Mouse (Mus musculus) cerebellum, postnatal 4 days (tissue): ENCODE measurements around the gene Spi1.

ENCODE experiments used
- DNase-seq, 2 experiments: peaks; one replicate each; pipeline ENCODE4 v3.0.0; 2022; ENCODE audit warnings: low spot score in 2 of 2, mixed read lengths in 1 of 2

Spi1 gene

DNA sequence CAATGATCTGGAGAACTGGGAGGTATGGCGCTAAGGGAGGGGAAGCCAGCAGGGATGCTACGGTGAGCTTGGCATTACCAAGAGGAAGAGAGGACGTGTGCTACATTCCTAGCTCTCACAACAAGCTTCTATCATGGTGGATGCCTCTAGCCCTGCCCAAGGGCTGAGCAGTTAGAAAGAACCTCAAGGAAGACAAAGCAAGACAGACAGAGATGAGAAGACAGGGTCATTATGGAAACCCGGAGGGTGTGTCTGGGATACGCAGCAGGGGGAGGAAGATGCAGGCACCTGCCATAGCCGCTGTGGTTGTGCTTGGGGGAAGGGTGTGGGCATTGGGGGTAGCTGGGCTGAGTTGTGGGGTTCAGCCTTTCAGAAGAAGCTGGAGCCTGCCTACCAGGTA is 41.3 kb downstream of the Spi1 start:
- DNase-seq: no peak

DNA sequence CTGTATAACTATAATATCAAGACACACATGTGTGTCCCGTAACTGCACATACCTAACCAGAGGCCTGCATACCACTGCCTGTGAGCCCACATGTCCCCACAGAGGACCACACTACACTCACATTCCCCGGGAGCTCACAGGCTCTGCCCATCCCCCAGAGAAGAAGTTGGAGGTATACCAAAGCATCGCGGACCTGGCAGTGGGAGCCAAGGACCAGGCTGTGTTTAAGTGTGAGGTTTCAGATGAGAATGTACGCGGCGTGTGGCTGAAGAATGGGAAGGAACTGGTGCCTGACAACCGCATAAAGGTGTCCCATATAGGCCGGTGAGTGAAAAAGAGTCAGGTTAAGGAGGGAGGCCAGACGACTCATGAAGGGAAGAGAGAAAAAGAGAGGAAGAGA is 42.9 kb downstream of the Spi1 start:
- no peak for DNase-seq

DNA sequence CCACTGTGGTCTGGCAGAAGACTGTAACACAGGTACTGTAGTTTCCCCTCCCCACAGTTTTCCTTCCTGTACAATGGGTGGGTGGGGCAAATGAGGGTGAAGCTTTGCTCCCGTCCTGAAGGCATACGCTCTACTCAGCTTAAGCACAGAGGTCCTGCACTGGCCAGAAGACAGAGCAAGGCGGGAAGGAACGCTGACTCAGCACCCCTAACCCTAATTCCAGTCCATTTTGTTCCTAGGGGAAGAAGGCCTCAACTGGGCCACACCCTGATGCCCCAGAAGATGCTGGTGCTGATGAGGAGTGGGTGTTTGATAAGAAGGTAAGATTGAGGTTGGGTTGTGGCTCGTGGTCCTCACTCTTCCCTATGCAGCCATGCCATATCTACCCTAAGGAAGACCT is 46.6 kb downstream of the Spi1 start:
- DNase-seq: no peak

DNA sequence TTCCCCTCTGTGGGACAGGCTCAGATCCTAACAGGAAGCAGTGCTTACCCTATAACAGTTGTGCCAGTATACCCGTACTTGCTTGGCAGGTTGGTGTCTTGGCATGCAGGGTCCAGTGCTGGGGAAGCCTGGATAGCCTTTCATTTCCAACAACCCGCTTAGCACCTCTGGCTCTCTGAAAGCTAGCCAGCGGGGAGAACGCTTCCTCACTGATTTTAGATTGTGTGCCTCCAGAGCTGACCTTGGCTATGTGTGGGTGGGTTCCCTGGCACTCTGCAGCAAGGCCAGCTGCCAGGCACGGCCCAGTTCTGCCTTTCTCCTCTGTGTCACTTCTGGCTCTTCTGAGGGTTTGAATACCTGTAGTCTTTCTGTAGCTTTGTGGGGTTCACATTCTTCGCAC is 47.9 kb downstream of the Spi1 start:
- no peak for DNase-seq

DNA sequence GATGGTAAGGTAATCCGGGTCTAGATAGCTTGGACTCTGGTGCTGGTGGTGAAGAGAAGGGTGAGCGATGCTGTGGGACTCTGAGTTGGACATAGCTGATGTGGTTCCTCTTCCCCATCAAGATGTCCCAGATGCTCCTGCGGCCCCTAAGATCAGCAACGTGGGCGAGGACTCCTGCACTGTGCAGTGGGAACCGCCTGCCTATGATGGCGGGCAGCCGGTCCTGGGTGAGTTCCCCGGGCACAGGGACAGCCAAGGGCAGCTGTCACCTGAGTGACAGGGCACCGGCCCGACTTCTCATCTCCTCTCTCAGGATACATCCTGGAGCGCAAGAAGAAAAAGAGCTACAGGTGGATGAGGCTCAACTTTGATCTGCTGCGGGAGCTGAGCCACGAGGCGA is 49.1 kb downstream of the Spi1 start:
- DNase-seq: no peak

DNA sequence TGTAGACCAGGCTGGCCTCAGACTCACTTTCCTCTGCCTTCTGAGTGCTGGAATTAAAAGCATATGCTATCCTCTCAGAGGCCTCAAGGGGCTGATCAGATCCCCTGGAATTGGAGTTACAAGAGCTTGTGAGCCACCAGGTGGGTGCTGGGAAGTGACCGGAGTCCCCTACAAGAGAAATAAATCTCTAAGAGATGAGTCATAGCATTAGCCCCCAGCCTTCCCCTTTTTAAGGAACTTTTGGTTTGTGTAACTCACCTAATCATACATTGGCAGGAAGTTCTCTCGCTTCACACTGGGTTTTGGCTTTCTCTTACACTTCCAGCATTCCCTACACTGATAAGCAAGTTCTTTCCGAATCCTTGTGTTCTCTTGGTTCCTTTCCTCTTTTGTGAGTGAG is 49.8 kb downstream of the Spi1 start:
- DNase-seq: no peak

DNA sequence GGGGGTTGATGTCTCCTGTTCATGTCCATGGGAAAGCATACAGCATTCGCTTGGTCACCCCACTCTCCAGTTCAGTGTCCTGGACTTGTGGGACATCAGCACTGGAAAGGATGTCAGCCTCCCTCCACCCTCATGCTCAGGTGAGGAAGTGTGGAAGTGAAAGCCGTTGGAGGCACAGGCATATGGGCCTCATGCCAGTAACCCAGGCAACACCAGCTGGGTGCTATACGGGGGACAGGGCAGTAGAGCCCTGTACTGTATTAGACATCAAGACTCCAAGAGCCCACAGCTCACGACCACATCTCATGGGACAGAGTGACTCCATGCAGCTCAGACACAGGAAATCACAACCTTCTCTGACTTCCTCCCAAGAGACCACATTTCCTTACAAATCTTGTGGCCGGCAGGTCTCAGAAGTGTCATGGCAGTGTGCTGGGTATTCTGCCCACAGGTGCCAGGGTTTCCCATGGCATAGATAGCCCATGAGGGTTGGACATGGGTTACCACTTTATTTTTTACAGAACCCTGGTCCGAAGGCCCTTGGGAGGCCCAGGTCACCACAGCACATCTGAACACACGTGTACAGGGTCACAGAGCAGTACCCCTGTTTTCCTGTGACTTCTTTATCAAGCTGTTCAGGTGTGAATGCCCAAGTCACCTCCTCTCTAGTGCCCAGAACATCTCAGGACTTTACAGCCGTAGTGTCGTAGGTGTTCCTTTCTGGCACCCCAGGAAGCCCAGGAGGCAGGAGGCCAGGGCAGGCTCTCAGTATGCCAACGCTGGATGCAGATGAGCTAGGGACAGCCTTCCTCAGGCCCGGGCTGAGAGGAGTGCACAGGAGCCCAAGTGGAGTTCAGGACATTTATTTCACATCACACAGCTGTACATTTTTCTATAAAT is 54.6 kb downstream of the Spi1 start:
- no peak for DNase-seq

DNA sequence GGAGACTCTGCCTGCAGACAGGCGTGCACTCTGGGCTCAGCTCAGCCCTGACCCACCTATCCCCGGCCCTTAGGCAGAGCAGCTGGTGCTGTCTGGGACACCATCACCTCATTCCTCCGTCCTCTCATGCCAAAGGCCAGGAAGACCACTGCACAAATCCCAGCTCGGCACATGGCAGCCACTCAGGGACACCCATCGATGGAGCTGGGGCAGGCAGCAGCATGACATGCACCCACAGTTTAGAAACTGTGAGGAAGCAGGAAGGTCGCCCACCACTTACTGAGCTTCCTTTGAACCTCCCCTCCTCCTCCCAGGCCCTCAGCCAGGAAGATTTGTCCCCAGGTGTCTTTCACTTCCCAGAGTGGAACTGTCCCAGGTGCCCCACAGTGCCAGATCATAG is 55.3 kb downstream of the Spi1 start:
- DNase-seq: no peak

DNA sequence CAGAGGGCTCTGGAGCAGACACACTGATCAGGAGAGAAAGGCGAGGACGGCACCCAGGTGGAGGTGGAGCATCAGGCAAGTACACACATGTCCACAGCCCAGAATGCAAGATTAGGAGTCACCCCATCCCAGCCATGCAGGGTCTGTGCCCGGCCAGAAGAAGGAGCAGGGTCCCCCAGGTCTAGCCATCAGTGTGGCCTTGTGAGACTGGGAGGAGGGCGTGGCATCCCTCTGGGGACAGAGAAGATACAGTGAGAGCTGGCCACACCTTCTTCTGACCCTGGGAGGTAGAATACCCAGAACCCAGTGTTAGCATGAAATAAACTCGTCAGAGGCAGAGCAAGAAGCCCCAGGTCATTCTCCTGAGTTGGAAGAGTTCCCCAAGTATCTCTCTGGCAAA is 57.1 kb downstream of the Spi1 start:
- DNase-seq: no peak

DNA sequence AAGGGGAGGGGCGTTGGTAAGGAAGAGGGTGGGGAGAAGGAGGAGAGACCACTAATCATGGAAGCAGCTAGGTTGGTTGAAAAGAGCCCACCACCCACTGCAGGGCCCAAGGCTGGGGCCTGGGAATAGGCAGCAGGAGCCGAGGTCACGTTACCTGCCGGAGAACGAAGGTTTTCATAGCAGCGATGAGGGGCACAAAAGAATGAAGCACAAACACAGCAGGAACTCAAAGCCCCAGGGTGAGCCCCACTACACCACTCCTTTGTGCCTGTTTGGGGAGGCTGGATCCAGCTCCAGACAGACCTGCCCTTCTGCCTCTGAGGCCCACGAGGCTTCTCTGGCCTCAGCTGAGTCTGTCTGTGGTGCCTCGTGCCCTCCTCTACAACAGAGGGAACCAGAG is 57.6 kb downstream of the Spi1 start:
- DNase-seq: no peak

DNA sequence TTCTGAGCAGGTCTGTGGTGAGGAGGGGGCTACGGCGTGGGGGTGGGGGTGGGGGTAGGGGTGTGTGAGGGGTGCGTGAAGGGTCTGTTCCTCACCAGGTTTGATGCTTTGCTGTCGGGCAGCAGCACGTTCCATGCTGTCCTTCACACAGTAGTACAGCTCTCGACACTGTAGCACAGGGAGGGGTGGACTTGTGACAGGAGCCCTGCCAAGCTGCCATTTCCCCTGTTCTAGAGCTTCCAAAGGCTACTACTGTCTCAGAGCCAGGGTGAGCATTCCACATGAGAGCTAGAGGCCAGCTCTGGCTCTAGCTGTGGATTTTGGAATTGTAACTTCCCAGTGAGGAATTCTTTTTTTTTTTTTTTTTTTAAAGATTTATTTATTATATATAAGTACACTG is 60.7 kb downstream of the Spi1 start:
- no peak for DNase-seq

DNA sequence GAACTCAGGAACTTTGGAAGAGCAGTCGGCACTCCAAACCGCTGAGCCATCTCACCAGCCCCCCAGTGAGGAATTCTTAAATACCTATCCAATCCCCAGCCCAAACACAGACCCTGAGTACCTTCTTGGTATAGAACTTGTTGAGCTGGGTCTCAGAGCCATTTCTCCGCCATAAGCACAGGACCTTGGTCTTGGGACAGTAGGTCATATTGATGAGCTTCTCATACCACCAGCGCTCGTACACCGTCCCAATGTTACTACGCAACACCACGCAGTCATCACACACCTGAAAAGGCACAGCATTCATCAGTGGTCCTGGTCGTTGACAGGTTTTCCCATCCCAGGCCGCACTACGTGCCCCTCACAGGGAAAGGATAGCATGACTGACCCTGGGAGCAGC is 61.2 kb downstream of the Spi1 start:
- DNase-seq: no peak

DNA sequence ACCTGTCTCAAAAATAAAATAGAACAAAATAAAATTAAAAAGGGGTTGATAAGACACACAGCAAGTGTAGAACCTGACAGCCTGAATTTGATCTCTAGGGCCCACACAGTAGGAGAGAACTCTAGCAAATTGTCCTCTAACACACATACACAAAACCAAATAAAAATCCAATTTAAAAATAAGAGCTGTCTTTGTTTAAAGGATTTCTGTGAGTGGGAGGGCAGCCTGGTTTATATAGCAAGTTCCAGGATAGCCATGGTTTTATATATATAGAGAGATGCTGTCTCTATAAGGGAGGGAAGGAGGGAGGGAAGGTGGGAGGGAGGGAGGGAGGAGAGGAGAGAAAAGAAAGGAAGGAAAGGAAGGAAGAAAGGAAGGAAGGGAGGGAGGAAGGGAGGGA is 65.9 kb downstream of the Spi1 start:
- DNase-seq: no peak

DNA sequence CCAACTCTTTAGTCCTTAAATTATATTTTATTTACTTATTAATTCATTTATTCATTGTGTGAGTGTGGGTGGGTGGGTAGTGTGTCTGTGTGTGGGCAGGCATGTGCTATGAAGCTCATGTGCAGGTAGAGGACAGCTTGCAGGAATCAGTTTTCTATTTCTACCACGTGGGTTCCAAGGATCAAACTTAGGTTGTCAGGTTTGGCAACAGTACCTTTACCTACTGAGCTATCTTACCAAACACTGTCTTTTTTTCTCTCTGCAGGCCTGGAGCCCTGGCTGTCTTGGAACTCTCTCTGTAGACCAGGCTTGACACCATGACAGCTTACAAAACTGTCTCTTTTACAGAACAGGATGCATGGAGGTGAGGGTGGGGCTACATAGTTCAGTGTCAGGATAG is 69.1 kb downstream of the Spi1 start:
- no peak for DNase-seq

DNA sequence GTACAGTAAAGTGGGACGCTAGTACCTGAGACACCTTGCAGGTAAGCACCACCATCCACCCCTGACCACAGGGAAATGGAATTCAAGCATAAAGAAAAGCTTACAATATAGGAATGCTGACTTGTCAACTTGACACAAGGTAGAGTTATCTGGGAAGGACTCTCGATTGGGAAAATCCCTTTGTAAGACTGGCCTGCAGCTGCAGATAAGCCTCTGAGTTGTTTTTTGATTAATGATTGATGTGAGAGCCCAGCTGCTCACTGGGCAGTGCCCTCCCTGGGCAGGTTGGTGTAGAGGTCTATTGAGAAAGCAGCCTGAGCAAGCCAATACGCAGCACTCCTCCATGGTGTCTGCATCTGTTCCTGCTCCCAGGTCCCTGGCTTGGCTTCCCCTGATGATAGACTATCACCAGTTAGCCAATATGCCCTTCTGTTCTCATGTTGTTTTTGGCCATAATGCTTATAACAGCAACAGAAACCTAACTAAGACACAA is 70.7 kb downstream of the Spi1 start:
- no peak for DNase-seq

DNA sequence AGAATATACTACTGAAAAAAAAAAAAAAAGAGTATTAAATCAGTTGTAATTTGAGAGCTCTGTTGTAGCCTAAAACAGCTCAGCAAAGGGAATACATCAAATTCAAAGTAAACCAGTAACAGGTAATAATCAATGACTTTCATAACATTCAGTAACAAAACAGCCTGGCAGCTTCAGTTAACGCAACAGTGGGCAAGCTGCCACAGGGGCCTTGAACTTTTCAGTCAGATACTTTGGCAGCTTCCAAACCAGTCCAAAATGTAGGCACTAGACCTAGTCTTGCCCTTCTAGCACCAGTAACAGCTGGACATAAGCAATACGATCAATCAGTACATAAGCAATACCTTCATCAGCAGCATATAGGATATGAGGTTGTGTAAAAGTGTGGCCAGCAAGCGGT is 71.9 kb downstream of the Spi1 start:
- no peak for DNase-seq

DNA sequence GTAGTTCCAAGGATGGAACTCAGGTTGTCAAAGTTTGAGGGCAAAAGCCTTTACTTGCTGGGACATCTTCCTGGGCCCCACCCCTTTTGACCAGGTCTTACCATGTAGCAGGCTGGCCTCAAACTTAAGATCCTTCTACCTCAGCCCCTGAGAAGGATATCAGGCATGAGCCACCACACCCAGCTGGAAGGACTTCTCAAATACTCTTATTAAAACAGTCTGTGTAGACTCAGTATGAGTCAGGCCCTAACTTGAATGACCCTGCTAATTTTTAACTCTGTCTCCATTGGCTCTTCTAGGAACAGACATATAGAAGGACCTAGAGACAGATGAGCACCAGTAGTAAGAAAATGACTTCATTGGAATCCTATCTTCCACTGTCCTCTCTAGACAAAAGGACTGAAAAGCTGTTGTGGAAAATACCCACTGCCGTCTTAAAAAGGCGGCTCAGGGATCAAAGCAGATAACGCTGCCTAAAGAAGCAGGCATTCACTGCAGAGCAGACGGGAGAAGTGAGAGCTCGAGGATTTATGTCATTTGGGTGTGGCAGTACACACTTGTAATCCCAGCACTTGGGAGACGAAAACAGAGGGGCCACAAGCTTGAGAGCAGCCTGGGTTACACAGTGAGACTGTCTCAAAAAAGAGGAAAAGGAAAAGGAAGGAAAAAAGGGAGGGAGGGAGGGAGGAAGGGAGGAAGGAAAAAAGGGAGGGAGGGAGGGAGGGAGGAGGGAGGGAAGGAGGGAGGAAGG is 75.0 kb downstream of the Spi1 start:
- DNase-seq: no peak

DNA sequence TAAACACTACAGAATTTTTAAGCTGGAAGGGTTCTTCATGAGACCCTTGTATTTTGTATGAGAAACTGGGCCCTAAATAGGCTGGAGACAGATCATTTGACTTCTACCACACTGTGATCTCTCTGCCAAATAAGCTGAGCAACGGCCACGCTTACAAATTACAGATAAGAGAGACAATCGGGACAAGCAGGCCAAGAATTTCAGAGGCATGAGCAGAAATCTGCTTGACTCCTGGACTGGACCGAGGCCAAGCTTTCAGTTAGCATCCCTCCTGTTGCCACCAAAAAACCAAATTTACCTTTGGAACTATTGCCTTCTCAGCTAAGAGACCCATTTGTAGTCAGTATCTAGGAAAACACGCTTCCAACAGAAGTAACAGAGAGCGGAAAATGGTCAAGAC is 78.4 kb downstream of the Spi1 start:
- no peak for DNase-seq

DNA sequence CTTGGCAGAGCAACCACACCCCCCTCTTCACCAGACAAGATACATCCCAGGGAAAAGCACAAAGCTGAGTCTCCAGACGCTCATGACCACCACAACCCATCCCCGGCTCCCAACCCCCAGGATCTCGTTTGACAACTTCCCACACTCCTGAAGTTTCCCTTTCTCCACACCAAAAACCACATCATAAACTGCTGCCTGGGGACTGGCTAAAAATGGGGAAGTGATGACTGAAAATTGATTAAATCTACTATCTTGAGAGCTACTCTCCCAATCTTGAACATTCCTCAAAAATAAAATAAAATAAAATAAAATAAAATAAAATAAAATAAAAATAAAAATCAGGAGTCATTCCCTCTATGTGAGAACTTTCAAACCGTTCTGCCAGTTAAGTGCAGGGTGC is 80.8 kb downstream of the Spi1 start:
- no peak for DNase-seq

DNA sequence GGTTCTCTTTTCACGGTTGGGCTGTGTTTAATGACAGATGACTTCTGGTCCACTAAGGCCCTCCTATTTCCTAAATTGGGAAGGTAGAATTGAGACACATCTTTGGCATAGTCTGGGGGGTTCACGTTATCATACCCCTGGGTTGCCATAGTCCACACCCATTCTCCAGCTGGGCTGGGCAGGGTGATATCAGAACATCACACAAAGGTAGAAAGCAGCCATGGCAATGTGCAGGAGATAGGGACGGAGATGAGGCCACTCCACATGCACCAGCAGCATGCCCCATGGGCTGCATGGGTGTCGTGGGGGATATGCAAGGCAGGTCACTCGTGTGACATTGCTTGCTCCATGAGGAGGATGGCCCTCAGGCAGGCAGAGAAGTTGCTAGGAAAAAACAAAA is 81.3 kb downstream of the Spi1 start:
- no peak for DNase-seq

DNA sequence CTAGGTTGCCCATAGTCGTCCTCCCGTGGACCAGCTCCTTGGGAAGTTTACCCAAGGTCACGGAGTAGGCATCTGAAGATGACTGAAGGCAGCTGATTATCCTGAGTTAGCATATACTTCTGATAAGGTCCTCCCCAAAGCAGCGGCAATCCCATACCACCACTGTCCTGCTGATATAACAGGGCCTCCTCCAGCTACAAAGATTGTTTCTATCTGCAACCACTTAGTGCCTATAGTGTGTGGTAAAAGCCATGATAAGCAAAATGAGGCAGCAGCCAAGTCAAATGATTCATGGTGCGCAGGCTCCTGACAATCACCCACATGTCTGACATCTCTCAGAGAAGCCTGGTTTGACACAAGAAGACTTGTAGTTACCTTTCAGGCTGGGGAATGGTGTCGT is 82.8 kb downstream of the Spi1 start:
- no peak for DNase-seq
